Mouse (Mus musculus) B cell, adult 2 months (primary cell): Measurements from ENCODE around the gene Car7.

ENCODE experiments used
- DNase-seq, 2 experiments: peaks; one replicate each; pipeline ENCODE4 v3.0.0; 2022

Car7 gene

GRCm38 (mm10) chr8:104533971-104534778 is at the start of gene Car7, which contains the start of gene Nae1:
Car7 (plus strand) TSS chr8:104534689.
Nae1 (minus strand) TSS chr8:104534637.
- peak; percentile 96 to 97 for DNase-seq

DNA sequence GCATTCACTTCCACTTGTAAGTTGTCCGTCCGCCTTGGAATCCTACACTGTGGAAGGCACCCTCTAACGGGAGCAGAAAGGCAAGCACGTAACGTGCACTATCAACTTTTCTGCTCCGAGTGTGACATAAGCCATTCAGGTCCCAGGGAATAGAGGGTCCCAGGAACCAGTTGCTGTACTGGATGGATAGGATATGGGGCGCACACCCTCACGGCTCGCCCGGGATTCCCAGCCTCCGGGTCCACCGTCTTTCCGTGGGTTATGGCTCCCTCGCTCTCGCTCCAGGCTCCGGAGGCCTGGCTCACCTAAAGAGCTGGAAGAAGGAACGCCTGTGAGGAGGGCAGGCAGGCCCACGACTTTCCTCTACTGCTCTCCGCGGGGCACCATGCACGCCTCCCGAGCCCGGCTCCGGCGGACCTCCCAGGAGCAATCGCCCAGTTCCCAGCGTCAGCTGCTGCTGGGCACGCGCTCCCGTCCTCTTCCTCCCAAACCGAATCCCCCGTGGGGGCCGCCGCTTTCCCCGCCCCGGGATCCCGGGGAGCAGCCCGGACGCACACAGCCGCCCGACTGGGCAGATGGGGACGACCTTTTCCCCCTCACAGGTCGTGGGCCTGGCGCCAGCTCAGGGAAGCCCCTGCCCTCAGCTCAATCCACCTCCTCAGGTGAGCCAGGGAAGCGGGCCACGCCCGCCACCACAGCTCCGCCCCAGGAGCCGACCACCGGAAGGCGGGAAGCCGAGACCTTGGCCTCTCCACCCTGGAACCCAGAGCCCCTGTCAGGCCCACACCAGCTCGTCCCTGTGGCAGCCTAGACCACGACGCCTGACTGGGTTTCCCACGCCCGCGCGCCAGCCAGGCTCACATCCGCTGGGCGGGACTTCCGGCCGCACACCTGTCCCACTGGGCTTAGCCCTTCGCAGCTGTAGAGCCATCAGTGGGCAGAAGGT is 25.2 kb upstream of the Car7 start, which contains the start of gene Terb1:
Gene Terb1, minus strand, starts transcription at position 850 of the 946 bp plus-strand sequence.
- DNase-seq: peak; percentile 69 to 70

- DNase-seq: no peak
Observed at GRCm38 (mm10) chr8:104510134-104510533, 24.4 kb upstream of the Car7 start.

- DNase-seq: no peak
Observed at GRCm38 (mm10) chr8:104517872-104518271, 16.6 kb upstream of the Car7 start.

- no peak for DNase-seq
Observed at GRCm38 (mm10) chr8:104529671-104530070, 4.8 kb upstream of the Car7 start.

DNA sequence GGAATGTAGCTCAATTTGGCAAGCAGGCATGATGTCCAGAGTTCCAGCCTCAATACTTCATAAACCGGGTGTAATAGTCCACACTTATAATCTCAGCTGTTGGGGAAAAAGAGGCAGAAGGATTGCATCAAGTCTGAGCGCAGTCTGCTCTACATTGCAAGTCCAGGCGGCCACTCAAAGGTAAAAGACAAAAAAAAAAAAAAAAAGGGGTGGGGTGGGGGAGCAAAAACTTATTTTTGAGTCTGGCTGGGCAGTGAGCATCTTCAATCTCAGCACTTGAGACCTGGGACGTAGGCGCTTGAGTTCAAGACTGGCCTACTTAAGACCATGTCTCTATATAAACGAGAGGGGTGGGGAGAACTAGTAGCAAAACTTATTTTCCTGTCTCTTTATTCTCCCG is 938 bp upstream of the Car7 start:
- no peak for DNase-seq

DNA sequence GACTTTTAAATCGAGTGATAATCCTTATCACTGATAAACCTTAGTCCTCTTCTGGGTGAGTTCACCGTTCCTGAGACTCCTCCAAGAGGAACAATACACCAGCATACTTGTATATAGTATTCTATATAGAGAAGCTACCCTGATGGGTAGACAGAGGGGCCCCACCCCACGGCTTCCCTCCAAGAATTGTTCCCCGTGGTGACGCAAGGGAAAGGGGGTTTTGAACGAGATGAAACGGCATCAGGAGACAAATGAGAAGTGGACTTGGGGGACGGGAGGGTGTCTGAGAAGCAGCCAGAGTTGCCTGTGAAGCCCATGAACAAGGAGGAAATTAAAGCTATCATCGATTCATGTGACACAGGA is 271 bp downstream of the Car7 start:
- DNase-seq: peak; percentile 63 to 64

DNA sequence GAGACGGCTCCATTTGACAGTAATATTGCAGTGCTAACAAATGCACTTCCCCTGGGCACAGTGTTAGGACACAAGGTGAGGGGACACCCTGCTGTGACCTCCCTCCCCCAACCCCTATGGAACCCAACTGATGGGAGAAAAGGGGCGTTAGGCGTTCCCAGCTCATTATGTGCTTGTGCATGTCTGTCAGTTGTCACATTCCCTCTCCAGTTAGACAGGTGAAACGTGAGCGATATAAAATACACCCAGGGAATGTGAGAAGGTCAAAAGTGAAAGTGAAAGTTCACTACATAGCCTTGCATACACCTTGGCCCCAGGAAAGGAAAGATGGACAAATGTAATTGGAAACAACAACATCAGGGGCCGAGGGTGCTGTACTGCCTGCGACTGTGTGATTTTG is 889 bp downstream of the Car7 start:
- no peak for DNase-seq

- DNase-seq: no peak
Observed at GRCm38 (mm10) chr8:104536028-104536427, 1.5 kb downstream of the Car7 start.

- no peak for DNase-seq
Observed at GRCm38 (mm10) chr8:104538896-104539295, 4.4 kb downstream of the Car7 start.

DNA sequence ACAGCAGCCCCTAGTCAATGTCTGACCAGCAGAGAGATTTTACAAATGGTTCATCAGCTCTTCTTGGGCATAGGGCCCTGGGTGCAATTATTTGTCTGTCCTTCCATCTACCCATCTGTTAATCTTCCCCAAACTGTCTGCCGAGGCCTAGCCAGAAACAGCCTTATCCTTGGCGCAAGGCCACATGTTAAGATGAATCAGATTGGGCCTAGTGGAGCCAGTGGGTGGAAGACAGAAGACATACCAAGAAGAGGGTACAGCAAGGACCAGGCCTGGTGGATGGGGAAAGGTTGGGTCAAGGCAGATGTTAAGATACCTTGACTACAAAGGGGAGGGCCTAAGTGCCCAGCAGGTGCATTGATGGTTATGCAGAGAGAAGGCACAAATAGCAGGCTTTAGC is 5.1 kb downstream of the Car7 start:
- no peak for DNase-seq

- no peak for DNase-seq
Observed at GRCm38 (mm10) chr8:104540238-104540637, 5.7 kb downstream of the Car7 start.

DNA sequence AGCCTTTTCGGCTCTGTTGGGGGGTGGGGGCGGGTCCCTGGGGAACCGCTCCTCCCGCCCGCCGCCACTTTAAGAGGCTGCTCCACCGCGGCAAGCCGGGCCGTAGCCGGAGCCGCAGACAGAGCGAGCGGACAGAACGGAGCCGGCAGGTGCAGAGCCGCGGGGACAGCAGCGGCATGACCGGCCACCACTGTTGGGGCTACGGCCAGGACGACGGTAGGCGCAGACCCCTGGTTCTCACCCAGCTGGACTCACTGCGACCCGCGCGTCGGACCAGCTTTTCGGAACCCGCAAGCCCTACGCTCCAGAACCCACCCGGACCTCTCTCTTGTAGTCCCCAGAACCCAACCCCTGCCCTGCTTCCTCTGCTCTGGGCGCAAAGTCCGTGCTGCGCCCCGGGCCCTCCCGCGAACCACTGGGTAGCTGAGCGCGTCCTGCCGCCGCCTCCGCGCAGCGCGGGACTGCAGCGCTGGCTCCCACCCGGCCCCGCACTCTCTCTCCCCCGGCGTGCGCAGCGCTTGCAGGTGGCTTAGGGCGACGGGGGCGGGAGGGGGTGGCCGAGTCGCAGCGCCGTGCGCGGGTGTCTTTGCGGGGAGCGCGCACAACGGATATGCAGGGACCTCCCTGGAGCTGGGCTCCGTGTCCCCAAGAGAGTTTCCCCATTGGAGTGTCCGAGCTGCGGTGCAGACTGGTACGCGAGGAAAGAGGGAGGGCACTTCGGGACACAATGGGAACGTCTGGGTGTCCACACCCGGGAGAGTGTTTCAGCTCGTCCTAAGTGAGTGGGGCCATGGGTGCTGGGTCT is 6.4 kb downstream of the Car7 start:
- peak in 1 of 2 experiments; percentile 16 for DNase-seq

DNA sequence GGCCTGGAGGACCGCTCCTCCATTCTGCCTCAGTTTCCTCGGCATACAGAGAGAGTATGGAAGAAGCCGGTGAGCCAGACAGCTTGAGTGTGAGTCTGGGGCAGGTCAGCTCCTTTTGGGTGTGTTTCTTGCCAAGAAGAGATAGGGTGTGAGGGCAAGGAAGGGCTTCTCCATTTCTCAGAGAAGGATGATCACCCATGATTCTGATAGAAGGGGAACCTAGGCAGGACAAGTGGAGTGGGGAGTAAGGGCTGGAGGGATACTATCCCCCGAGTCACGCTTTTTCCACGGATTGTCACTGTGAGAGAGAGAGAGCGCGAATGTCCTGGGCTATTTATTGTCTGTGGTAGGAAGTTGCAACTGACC is 7.0 kb downstream of the Car7 start:
- no peak for DNase-seq

- DNase-seq: no peak
Observed at GRCm38 (mm10) chr8:104542160-104542559, 7.7 kb downstream of the Car7 start.

- no peak for DNase-seq
Observed at GRCm38 (mm10) chr8:104543440-104544045, 9.1 kb downstream of the Car7 start.

- DNase-seq: no peak
Observed at GRCm38 (mm10) chr8:104555191-104555590, 20.7 kb downstream of the Car7 start.

GRCm38 (mm10) chr8:104557226-104557625 is 22.7 kb downstream of the Car7 start:
- no peak for DNase-seq

- DNase-seq: no peak
Observed at GRCm38 (mm10) chr8:104560731-104561130, 26.2 kb downstream of the Car7 start.

DNA sequence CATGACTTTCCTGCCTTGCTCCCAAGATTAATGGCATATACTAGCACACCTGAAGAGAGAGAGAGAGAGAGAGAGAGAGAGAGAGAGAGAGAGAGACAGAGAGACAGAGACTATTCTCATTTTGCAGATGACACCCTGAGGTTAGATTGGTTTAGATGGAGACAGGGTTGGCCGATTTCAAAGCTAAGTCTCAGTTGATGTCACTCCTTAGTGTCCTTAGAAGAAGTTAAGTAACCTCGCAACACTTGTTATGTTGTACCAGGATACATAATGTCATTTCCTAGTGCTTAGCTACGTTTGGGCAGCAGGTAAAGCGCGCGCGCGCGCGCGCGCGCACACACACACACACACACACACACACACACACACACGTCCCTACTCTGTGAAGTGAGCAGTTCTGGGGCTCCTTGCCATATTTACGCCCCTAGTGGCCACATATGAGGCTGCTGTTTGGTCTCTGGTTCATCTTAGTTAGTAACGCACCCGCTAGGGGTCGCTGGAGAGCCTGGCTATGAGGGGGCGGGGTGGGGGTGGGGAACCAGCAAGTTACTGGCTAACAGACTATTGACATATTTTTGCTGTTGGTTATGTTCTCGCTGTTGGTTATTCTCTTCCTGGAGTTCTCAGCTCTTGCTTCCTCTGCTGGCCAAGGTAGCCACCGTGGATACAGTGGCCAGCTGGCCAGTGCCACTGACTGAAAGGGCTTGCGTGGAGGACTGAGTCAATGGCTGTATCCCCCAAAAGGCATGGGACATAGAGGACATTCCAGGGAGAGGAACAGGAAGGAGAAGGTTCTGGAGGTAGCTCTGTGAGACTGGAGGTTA is 30.4 kb downstream of the Car7 start:
- DNase-seq: peak; percentile 88 to 90

- no peak for DNase-seq
Observed at GRCm38 (mm10) chr8:104565457-104565798, 30.9 kb downstream of the Car7 start.

- no peak for DNase-seq
Observed at GRCm38 (mm10) chr8:104569559-104569958, 35.1 kb downstream of the Car7 start.
